Mouse (Mus musculus): ENCODE measurements around the gene Sumo1.
"Not testable (repeated sequence)": the region's sequence is repeated elsewhere in the genome, so short reads cannot be mapped to it uniquely, and the experiment has no call there.

Sumo1 gene

GRCm38 (mm10) chr1:59670641-59671168 is at the start of gene Sumo1:
Sumo1 (minus strand) TSS chr1:59670834.
- DNase-seq, result peak; percentile 86

- DNase-seq, result peak; percentile 10
Measured at GRCm38 (mm10) chr1:59719900-59720299, 49.3 kb upstream of the Sumo1 start.

DNA sequence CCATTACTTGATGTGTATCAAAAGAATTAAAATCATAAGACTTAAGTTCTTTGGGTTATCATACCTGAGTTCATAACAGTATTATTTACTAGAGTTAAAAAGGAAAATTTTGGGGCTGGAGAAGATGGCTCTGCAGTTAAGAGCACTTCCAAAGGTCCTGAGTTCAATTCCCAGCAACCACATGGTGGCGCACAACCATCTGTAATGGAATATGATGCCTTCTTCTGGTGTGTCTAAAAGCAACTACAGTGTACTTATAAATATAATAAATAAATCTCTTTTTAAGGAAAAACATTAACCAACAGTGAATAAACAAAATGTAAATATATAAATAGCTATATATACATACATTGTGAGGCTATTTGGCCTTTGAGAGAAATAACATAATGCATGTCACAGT is 31.1 kb upstream of the Sumo1 start:
- no peak for DNase-seq

GRCm38 (mm10) chr1:59698207-59698606 is 27.6 kb upstream of the Sumo1 start:
- DNase-seq, result no peak

DNA sequence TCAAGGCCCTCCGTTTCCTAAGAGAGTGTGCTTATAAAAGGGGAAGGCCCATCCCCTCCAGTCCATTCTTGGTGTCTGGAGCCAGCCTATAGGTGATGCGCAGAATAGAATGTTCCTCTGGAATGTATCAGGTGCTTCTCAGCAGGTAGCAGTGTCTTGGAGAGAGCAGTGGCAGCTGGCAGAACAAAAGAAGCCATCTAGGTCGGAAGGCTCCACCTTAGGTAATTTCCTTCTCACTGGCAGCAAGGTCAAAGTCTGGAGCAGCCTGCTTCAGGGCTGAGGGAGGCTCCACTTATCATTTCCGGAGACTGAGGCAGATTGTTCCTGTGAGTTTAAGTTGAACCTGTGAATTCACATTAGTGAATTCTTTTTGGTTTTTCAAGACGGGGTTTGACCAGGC is 27.1 kb upstream of the Sumo1 start:
- no peak for DNase-seq

DNA sequence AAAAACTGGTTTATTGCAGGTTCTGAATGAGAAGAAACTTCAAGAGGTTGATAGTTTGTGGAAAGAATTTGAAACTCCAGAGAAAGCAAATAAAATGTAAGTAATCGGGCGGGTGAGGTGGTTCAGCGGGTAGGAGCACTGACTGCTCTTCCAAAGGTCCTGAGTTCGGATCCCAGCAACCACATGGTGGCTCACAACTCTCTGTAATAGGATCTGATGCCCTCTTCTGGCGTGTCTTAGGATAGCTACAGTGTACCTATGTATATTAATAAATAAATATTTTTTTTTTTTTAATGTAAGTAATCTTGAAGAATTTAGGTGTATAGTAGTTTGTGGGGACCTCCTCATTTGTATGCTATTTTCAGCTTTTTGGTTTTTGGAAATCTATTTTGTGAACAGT is 19.8 kb upstream of the Sumo1 start:
- DNase-seq, result no peak

- DNase-seq, result no peak
Measured at GRCm38 (mm10) chr1:59687493-59687892, 16.9 kb upstream of the Sumo1 start.

DNA sequence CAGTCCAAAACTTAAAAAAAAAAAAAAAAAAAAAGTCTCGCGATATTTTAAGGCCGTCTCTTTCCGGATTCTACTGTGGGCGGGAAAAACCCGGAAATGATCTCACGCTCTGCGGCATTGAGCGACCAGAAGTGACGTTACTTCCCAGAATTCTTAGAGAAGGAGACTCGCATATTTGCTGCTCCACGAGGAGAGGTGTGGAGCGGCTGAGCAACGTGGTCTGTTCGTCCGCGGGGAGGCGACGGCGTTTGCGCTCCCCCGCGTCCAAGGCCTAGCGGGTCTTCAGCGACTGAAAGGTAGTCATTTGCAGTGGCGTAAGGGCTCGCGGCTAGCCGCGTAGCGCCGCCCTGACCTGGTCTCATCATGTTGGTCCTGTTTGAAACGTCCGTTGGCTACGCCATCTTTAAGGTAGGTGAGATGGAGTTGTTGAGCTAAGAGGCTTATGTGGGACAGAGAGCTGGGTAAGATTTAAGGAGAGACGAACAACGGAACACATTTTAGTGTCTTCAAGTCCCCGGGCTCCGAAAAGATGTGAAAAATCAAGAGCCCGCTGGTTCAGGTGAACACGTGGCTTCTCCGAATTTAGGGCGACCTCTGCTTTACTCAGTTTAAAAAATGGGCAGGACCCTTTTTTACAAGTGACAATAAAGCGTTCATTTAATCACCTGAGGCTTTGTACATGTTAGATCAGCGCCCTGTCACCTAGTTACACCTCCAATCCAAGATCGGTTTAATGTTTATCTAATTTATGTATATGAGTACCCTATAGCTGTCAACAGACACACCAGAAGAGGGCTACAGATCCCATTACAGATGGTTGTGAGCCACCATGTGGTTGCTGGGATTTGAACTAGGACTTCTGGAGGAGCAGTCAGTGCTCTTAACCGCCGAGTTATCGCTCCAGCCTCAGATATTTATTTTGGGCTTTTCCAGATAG is 14.5 kb upstream of the Sumo1 start, which contains the start of gene Nop58:
TSS of gene Nop58 (plus strand) at position 153 of the 937 bp plus-strand sequence.
- peak; percentile 93 for DNase-seq

GRCm38 (mm10) chr1:59683926-59684818 is 13.5 kb upstream of the Sumo1 start:
- peak; percentile 53 for DNase-seq

GRCm38 (mm10) chr1:59673661-59674060 is 3.0 kb upstream of the Sumo1 start:
- no peak for DNase-seq

GRCm38 (mm10) chr1:59669962-59670630 is 538 bp downstream of the Sumo1 start:
- DNase-seq, result peak; percentile 53

DNA sequence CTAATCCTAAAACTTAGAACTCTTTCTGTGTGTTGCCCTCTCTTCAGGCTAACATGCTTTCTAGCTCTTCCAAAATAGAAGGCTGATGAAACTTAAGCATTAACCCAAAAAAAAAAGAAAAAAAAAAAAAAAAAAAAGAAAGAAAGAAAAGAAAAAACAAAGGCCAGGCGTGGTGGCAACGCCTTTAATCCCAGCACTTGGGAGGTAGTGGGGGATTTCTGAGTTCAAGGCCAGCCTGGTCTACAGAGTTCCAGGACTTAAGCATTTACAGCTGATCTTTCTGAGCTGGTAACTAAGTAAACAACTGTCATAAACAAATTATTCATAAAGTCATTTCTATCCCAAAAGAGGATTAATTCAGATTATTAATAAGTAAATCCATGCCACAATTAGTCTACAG is 1.8 kb downstream of the Sumo1 start:
- DNase-seq, result no peak

DNA sequence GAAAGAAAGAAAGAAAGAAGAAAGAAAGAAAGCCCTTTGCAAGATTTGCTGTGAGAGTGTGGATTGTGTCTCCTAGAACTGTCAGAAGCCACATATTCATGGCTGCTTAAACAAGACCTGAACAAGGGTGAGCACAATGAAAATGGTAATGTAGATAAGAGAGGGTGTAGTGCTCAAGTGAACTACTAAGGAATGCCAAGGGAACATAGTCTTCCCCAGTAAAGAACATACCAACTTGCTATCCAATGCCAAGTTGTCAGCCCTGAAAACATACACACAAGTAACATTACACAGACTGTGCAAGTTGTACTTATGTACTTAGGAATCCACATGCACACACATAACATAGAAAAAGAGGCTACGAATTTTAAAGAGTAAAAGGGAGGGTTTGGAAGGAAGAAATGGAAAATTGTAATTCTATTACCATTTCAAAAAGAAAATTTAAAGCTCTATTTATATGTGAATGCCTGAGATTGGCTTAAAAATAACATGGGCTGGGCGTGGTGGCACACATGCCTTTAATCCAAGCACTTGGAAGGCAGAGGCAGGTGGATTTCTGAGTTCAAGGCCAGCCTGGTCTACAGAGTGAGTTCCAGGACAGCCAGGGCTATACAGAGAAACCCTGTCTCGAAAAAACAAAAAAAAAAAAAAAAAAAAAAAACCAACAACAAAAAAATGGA is 7.0 kb downstream of the Sumo1 start:
- DNase-seq, result no peak

- no peak for DNase-seq
Measured at GRCm38 (mm10) chr1:59656244-59657171, 14.1 kb downstream of the Sumo1 start.

DNA sequence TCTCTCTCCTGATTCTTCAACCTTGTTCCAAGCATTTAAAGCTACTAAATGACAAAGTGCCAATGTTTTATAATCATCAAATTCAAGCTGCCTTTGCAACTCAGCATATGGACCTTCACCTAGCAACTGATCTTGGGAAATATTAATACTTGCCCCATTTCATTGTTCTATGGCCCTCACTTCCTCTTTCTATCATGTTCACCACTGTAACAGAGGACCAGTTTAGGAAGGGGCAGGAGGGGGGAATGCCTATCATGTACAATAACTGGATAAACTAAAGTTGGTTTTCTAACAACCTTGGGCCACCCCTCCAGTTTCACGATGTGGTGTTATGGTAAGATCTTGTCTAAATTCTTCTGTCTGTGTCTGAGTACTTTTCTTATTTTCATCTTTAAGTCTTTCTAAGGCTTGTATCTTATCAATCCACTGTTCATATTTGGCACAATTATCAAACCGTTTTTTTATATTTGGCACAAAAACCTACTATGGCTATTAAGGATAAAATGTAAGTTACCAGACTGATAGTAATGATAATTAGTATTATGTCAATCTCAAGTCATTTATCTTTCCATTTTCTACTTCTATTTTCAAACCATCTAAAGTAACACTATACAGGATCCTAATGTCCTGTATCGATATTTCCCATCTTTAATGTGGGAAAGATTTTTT is 17.3 kb downstream of the Sumo1 start:
- no peak for DNase-seq

- no peak for DNase-seq
Measured at GRCm38 (mm10) chr1:59651201-59651819, 19.3 kb downstream of the Sumo1 start.

- DNase-seq, result not testable (repeated sequence)
Measured at GRCm38 (mm10) chr1:59646502-59646901, 24.1 kb downstream of the Sumo1 start.

GRCm38 (mm10) chr1:59642488-59642887 is 28.1 kb downstream of the Sumo1 start:
- DNase-seq, result no peak

DNA sequence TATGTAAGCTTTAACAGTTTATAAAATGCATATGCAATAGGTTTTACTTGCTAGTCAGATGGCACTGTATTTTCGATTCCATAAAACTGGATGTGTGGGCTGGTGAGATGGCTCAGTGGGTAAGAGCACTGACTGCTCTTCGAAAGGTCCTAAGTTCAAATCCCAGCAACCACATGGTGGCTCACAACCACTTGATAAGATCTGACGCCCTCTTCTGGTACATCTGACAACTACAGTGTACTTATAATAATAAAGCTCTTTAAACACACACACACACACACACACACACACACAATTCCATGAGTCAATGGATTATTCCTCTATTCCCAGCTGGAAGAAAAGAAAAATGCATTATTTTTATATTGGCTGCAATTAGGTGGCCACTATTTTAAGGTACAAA is 32.3 kb downstream of the Sumo1 start:
- DNase-seq, result no peak

DNA sequence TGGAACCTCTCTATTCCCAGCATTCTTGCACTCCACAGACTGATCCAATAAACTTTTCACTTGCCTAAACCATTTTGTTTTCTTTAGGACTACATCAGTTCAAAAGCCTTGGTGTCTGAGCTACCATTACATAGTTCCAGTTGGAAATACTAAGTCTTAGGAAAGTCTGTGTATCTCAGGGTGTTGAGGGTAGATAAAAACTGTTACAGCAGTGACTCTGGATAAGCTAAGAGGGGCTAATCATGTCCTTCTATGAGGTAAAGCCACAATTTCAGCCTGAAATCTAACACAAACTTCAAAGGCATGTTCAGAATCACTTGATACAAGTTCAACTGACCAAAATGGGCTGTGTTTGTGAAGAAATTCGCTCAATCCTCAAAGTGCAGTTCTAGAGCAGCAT is 34.3 kb downstream of the Sumo1 start:
- no peak for DNase-seq
